Mouse (Mus musculus) spleen, postnatal 10 days (tissue): ENCODE results near the gene Wdr93.
A peak's percentile ranks its signal among the peaks of the same experiment; 100 is the strongest.

Source experiments
- DNase-seq, 2 experiments: peaks; one replicate each; pipeline ENCODE4 v3.0.0; 2021 to 2022; ENCODE audit warnings: low spot score in 2 of 2

Gene Wdr93

GRCm38 (mm10) chr7:79742659-79743536, at the start of gene Wdr93, which contains the start of gene Pex11a:
Wdr93 (plus strand) TSS chr7:79743163.
Pex11a (minus strand) TSS chr7:79743131.
- DNase-seq: peak; percentile 29 to 78

GRCm38 (mm10) chr7:79696495-79696894, 46.5 kb upstream of the Wdr93 start:
- no peak for DNase-seq

GRCm38 (mm10) chr7:79702755-79703154, 40.2 kb upstream of the Wdr93 start:
- DNase-seq: no peak

GRCm38 (mm10) chr7:79705210-79705609, 37.8 kb upstream of the Wdr93 start:
- no peak for DNase-seq

- DNase-seq: no peak
Measured at GRCm38 (mm10) chr7:79710130-79710607, 32.8 kb upstream of the Wdr93 start.

- DNase-seq: no peak
Measured at GRCm38 (mm10) chr7:79710831-79711230, 32.1 kb upstream of the Wdr93 start.

GRCm38 (mm10) chr7:79715187-79715981, 27.6 kb upstream of the Wdr93 start, which contains the start of gene Kif7:
Kif7 (minus strand) TSS chr7:79715720.
- DNase-seq: peak in 1 of 2 experiments; percentile 62

- peak in 1 of 2 experiments; percentile 39 for DNase-seq
Measured at GRCm38 (mm10) chr7:79721386-79721977, 21.5 kb upstream of the Wdr93 start.

GRCm38 (mm10) chr7:79727091-79727490, 15.9 kb upstream of the Wdr93 start:
- peak; percentile 20 to 67 for DNase-seq

GRCm38 (mm10) chr7:79728219-79728618, 14.7 kb upstream of the Wdr93 start:
- DNase-seq: peak; percentile 41 to 70

GRCm38 (mm10) chr7:79729169-79729568, 13.8 kb upstream of the Wdr93 start:
- DNase-seq: peak; percentile 50 to 75

- DNase-seq: no peak
Measured at GRCm38 (mm10) chr7:79729743-79730370, 13.1 kb upstream of the Wdr93 start.

GRCm38 (mm10) chr7:79731438-79731837, 11.5 kb upstream of the Wdr93 start:
- DNase-seq: no peak

GRCm38 (mm10) chr7:79732622-79733021, 10.3 kb upstream of the Wdr93 start, which contains the start of gene Plin1:
Plin1 (minus strand) TSS chr7:79732903.
- DNase-seq: no peak

- DNase-seq: no peak
Measured at GRCm38 (mm10) chr7:79734563-79734962, 8.4 kb upstream of the Wdr93 start.

GRCm38 (mm10) chr7:79736511-79736910, 6.5 kb upstream of the Wdr93 start:
- no peak for DNase-seq

GRCm38 (mm10) chr7:79738913-79739312, 4.0 kb upstream of the Wdr93 start:
- DNase-seq: no peak

- no peak for DNase-seq
Measured at GRCm38 (mm10) chr7:79740279-79740678, 2.7 kb upstream of the Wdr93 start.

GRCm38 (mm10) chr7:79742277-79742658, 695 bp upstream of the Wdr93 start:
- DNase-seq: no peak

- DNase-seq: no peak
Measured at GRCm38 (mm10) chr7:79744051-79744450, 1.1 kb downstream of the Wdr93 start.

GRCm38 (mm10) chr7:79744585-79744984, 1.6 kb downstream of the Wdr93 start:
- DNase-seq: no peak
